Mouse (Mus musculus) adipocyte (in vitro differentiated cells): ENCODE results near the gene Muc15.
A peak's percentile ranks its signal among the peaks of the same experiment; 100 is the strongest.

Source experiments
- DNase-seq: peaks from one replicate; pipeline ENCODE4 v3.0.0-alpha.2; 2016; ENCODE audit warnings: low spot score

The Muc15 gene

GRCm38 (mm10) chr2:110721290-110721753 is at the start of gene Muc15:
Gene Muc15 (plus strand): TSS chr2:110721340.
- DNase-seq = no peak

DNA sequence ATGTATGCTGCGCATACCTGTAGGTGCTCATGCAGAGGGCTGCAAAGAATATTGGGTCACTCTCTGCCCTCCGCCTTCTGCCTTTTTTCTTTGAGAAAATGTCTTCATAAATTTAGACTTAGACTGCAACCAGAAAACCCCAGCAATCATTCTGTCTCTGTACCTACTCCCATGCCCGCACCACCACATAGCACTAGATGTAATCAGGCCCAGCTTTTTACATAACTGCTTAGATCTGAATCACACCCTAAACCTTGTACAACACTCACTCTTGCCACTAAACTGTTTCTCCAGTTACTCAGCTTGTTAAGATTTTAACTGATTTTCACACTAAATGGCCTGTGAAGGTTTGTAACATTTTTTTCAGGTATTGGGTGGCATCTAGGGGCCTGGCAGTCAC is 11.7 kb upstream of the Muc15 start:
- DNase-seq = no peak

- peak; percentile 4 for DNase-seq
Measured at GRCm38 (mm10) chr2:110710055-110710720, 11.0 kb upstream of the Muc15 start.

DNA sequence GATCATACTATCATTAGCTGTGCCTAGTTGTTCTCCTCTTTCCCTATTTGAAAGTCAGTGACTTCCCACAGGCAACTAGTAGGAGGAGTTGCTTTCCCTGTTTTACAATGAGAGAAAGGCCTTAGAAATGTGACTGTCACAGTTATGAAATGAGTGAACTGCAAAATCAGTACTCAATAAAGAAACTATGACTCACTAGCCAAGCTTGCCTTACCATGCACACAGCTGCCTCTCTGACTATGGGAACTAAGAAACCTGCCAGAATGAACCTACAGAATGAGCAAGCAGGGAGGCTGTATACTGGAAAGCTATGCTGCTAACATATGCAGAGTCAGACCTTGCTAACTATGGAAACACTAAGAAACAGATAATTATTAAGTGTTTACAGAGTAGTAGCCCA is 2.1 kb upstream of the Muc15 start:
- no peak for DNase-seq

GRCm38 (mm10) chr2:110722208-110722607 is 1.1 kb downstream of the Muc15 start:
- DNase-seq = no peak

GRCm38 (mm10) chr2:110726106-110726505 is 5.0 kb downstream of the Muc15 start:
- DNase-seq = no peak

GRCm38 (mm10) chr2:110737236-110737635 is 16.1 kb downstream of the Muc15 start:
- DNase-seq = no peak

- no peak for DNase-seq
Measured at GRCm38 (mm10) chr2:110737981-110738380, 16.8 kb downstream of the Muc15 start.

DNA sequence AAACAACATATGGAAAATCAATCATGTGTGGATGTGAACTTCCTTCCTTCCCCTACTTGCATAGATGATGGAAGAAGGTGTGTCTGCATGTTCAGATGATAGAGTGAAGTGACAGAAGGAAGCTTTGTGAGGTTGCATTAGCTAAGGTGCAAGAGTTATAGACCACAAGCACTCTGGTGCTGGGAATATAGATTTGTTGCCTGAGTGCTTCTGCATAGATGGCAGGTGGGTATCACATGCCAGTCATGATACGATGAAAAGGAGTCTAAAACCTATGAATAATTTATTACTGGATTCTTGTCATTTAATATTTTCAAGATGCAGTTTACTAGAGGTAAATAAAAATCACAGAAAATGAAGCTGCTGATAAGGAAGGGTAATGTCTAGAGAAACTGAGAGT is 18.6 kb downstream of the Muc15 start:
- no peak for DNase-seq

DNA sequence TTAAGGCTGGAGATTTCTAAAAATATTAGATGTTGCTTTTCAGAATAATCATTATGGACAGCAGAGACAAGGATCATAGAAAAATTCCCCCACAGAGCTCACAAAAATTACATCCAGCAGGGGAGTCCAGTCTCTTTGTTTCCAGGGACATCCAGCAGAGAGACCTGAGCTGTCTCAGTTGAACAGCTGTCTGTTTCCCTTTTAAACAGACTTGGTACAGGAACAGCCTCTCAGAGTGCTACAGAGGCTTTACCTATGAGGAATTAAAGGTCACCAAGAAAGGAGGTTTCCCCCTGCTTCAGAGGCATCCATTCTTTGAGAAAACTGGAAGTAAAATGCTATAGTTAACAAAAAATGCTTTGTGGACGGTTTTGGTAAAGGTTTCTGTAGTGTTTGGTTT is 19.4 kb downstream of the Muc15 start:
- DNase-seq = no peak

DNA sequence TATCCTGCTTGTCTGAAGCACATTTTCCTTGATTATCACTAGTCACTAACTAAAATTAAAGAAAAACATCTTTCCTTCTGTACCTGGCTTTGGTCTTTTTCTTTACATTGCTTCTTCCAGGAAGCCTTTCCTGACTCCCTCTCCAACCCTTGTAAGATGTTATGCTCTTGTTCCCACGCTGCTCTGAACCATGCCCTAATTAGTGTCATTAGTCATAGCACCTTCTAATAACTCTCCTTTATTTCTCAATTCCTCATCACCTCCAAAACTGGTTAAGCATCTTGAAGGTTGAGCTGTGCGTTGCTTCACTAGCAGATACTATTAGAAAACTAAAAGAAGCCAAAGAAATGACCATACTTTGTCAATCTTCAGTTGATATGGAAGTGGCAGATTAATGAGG is 36.4 kb downstream of the Muc15 start:
- no peak for DNase-seq

DNA sequence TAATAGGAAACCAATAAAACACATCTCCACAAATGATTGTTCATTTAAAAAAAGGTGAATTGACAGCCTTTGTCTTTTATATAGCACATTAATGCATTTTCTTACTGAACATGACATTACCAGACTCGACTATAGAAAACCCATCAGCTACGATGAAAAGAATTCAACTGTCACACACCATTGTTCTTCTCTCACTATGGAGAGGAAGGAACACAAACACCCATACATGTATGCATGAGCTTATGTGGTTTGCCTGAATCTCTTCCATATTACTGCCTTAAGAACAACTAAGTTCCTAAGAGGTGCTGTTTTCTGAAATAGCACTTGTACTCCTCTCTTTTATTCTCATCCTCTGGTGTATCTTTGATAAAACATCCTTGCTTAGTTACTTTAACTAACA is 38.3 kb downstream of the Muc15 start:
- DNase-seq = no peak

GRCm38 (mm10) chr2:110787396-110787795 is 66.3 kb downstream of the Muc15 start:
- DNase-seq = no peak
